ENCODE assay signal across 16 mouse cellular contexts in genomic region chr9:29652854-29653253, GRCm38 (mm10).
A peak's percentile ranks its signal among the peaks of the same experiment; 100 is the strongest.
DNase-seq lines count a peak whose midpoint lies in the region; ATAC-seq and TF ChIP-seq lines count a peak whose summit lies in the region.
"Had no signal": no experiment of that assay in that cellular context is flagged by ENCODE, and none has a peak within 500 bp of the region (broad histone marks: within the 10 kb centered on the region; RNA-seq: fewer than 3 reads in every experiment).

No protein-coding gene starts in this region.

- H3K4me2 ChIP-seq in liver, postnatal 0 days (ENCODE audit: low read depth, low read length), result no peak overlapping the region
- H3K4me2 ChIP-seq in liver, embryonic 12.5 days, result no peak overlapping the region
- H3K4me2 ChIP-seq: embryonic facial prominence, embryonic 12.5 days; forebrain, embryonic 15.5 days; heart, embryonic 13.5 days; hindbrain, embryonic 13.5 days; intestine, embryonic 15.5 days had no signal

- H3K9ac ChIP-seq in liver, postnatal 0 days (replicated peaks), result no peak overlapping the region
- no peak overlapping the region for H3K9ac ChIP-seq in liver, embryonic 12.5 days
- H3K9ac ChIP-seq: embryonic facial prominence, embryonic 12.5 days; forebrain, embryonic 15.5 days; heart, embryonic 13.5 days; hindbrain, embryonic 13.5 days; intestine, embryonic 15.5 days had no signal

- no peaks in the 10 kb centered on the region for H3K4me1 ChIP-seq in liver, postnatal 0 days (ENCODE audit: insufficient read depth)
- H3K4me1 ChIP-seq in liver, embryonic 12.5 days, result no peaks in the 10 kb centered on the region
- H3K4me1 ChIP-seq: intestine, embryonic 15.5 days had no signal

- no peak for TF ChIP-seq CTCF in liver, postnatal 0 days (IDR thresholded peaks at IDR 0.05; ENCODE audit: low read depth)

- TF ChIP-seq EP300 in liver, postnatal 0 days (IDR thresholded peaks at IDR 0.05; ENCODE audit: low read depth), result no peak

- WGBS in liver, postnatal 0 days (ENCODE audit: insufficient replicate concordance), result 74% methylated on average over 7 of the region's 7 CpGs
- 71% methylated on average over 7 of the region's 7 CpGs for WGBS in liver, embryonic 12.5 days (ENCODE audit: insufficient replicate concordance)

- no peak overlapping the region for H3K27ac ChIP-seq in liver, postnatal 0 days (ENCODE audit: low read depth)
- no peak overlapping the region for H3K27ac ChIP-seq in liver, embryonic 12.5 days
- H3K27ac ChIP-seq: embryonic facial prominence, embryonic 12.5 days; forebrain, embryonic 15.5 days; heart, embryonic 13.5 days; hindbrain, embryonic 13.5 days; hindbrain, postnatal 0 days; intestine, embryonic 15.5 days had no signal

- DNase-seq in cerebellum, postnatal 25 days, result peak; percentile 27 to 33
- no peak for DNase-seq in cerebellum, postnatal 36 days
- peak; percentile 8 for DNase-seq in liver, postnatal 0 days
- peak; percentile 28 for DNase-seq in ES-CJ7 (ENCODE audit: low read depth, low spot score)
- no peak for DNase-seq in kidney, adult 9 months
- DNase-seq: adrenal gland, postnatal 14 days; gastrocnemius, postnatal 14 days; kidney, adult 18-20 months had no signal

- no peak overlapping the region for H3K4me3 ChIP-seq in liver, postnatal 0 days (ENCODE audit: low read depth, low read length)
- no peak overlapping the region for H3K4me3 ChIP-seq in liver, embryonic 12.5 days
- H3K4me3 ChIP-seq: embryonic facial prominence, embryonic 12.5 days; forebrain, embryonic 15.5 days; heart, embryonic 13.5 days; hindbrain, embryonic 13.5 days; intestine, embryonic 15.5 days had no signal

- no peaks in the 10 kb centered on the region for H3K27me3 ChIP-seq in liver, postnatal 0 days (ENCODE audit: insufficient read depth, low read length)
- no peaks in the 10 kb centered on the region for H3K27me3 ChIP-seq in liver, embryonic 12.5 days (replicated peaks)
- H3K27me3 ChIP-seq: embryonic facial prominence, embryonic 12.5 days; forebrain, embryonic 15.5 days; hindbrain, embryonic 13.5 days had no signal

- ATAC-seq in liver, postnatal 0 days, result no peak
- ATAC-seq in liver, embryonic 12.5 days, result no peak
- ATAC-seq: activated CD4-positive, CD25-positive, alpha-beta regulatory T cell, adult 4 months; forebrain, embryonic 15.5 days; hindbrain, postnatal 0 days; intestine, embryonic 15.5 days had no signal

- no peaks in the 10 kb centered on the region for H3K9me3 ChIP-seq in liver, postnatal 0 days (ENCODE audit: low read length)
- H3K9me3 ChIP-seq in liver, embryonic 12.5 days (replicated peaks), result no peaks in the 10 kb centered on the region
- H3K9me3 ChIP-seq: embryonic facial prominence, embryonic 12.5 days; forebrain, embryonic 15.5 days; heart, embryonic 13.5 days; hindbrain, embryonic 13.5 days; intestine, embryonic 15.5 days had no signal

- H3K36me3 ChIP-seq in liver, postnatal 0 days (replicated peaks; ENCODE audit: insufficient read depth, low read length), result no peaks in the 10 kb centered on the region
- H3K36me3 ChIP-seq in liver, embryonic 12.5 days, result no peaks in the 10 kb centered on the region
- H3K36me3 ChIP-seq: embryonic facial prominence, embryonic 12.5 days; forebrain, embryonic 15.5 days; heart, embryonic 13.5 days; hindbrain, embryonic 13.5 days; intestine, embryonic 15.5 days had no signal

Comparison
In these comparisons a context has a peak if more than half of its experiments do, and no peak if none do; other contexts are left out.
1. DNase-seq: peak in cerebellum, postnatal 25 days (2 of 2), liver, postnatal 0 days (single experiment) and ES-CJ7 (single experiment); none in cerebellum, postnatal 36 days (0 of 2) and kidney, adult 9 months (single experiment).